ENCODE assay signal across 12 mouse cellular contexts in the genomic region with DNA sequence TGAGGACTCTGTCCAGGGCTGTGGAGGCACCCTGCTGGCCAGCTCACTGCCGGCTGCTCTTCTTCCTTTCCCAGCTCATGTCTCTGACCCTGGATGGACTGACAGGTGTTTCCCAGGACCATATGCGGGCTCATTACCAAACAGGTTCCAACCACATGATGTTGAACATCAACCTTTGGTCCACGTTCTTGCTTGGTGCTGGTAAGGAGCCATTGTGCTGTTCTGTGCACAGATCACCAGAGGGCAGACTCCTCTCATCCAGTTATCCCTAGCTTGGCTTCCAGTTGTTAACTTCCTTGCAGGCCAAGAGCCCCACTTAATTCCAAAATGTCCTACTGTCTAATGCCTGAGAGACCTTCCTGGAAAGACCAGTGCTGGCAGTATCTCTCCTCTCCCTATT. TPM values are rescaled to one million over a fixed set of nuclear protein-coding genes. Genes with fewer than 3 reads are reported as not detected.
DNase-seq lines count a peak whose midpoint lies in the region; ATAC-seq and TF ChIP-seq lines count a peak whose summit lies in the region.
"Had no signal": no experiment of that assay in that cellular context is flagged by ENCODE, and none has a peak within 500 bp of the region (broad histone marks: within the 10 kb centered on the region; RNA-seq: fewer than 3 reads in every experiment).

No protein-coding gene starts in this region.

- TF ChIP-seq EP300 in CH12.LX (IDR thresholded peaks at IDR 0.05; ENCODE audit: low read length), result no peak

- peaks cover 38% of the 10 kb centered on the region for H3K36me3 ChIP-seq in kidney, embryonic 16.5 days (ENCODE audit: insufficient read depth, low read length)
- peaks cover 51 to 75% of the 10 kb centered on the region in 2 experiments for H3K36me3 ChIP-seq in CH12.LX (replicated peaks in 1 of 2; ENCODE audit: control insufficient read depth in 1 of 2, insufficient read depth in 1 of 2, low read length in 1 of 2)
- peaks cover 26% of the 10 kb centered on the region for H3K36me3 ChIP-seq in midbrain, embryonic 16.5 days (ENCODE audit: control insufficient read depth, insufficient read depth, low read length)

- H3K9ac ChIP-seq in kidney, embryonic 16.5 days (replicated peaks; ENCODE audit: low read length), result no peak overlapping the region
- no peak overlapping the region for H3K9ac ChIP-seq in CH12.LX (ENCODE audit: insufficient read depth, low read depth)
- H3K9ac ChIP-seq in midbrain, embryonic 16.5 days (ENCODE audit: low read depth, low read length), result no peak overlapping the region
- H3K9ac ChIP-seq: hindbrain, embryonic 12.5 days had no signal

- H3K4me3 ChIP-seq in kidney, embryonic 16.5 days (ENCODE audit: low read length), result no peak overlapping the region
- H3K4me3 ChIP-seq in CH12.LX (replicated peaks in 1 of 3; ENCODE audit: low read depth in 2 of 3, low read length in 2 of 3, poor library complexity in 1 of 3), result no peak overlapping the region
- H3K4me3 ChIP-seq in midbrain, embryonic 16.5 days (ENCODE audit: low read depth, low read length), result no peak overlapping the region
- H3K4me3 ChIP-seq: erythroblast, embryonic 14.5 days; hindbrain, embryonic 12.5 days had no signal

- H3K4me2 ChIP-seq in kidney, embryonic 16.5 days (replicated peaks; ENCODE audit: low read depth, low read length), result no peak overlapping the region
- no peak overlapping the region for H3K4me2 ChIP-seq in CH12.LX (ENCODE audit: insufficient read depth, low read depth, poor library complexity, severe bottlenecking)
- no peak overlapping the region for H3K4me2 ChIP-seq in midbrain, embryonic 16.5 days (ENCODE audit: low read length)
- H3K4me2 ChIP-seq: hindbrain, embryonic 12.5 days had no signal

- peak; percentile 23 for TF ChIP-seq RAD21 in CH12.LX (IDR thresholded peaks at IDR 0.05; ENCODE audit: low read depth, low read length)

- peak; percentile 37 for DNase-seq in cerebellum, adult 11 months
- no peak for DNase-seq in cerebellum, adult 8-10 months
- DNase-seq in kidney, adult 11 months, result peak; percentile 72
- no peak for DNase-seq in CH12.LX (ENCODE audit: extremely low read depth)
- peak; percentile 54 to 60 for DNase-seq in cerebellum, postnatal 25 days
- no peak for DNase-seq in ovary, postnatal 10 days (ENCODE audit: low spot score)
- DNase-seq: gastrocnemius, postnatal 14 days; thymus, postnatal 36 days had no signal

- no peak for ATAC-seq in kidney, embryonic 16.5 days (ENCODE audit: low FRiP score, low TSS enrichment)
- no peak for ATAC-seq in midbrain, embryonic 16.5 days

- no peak overlapping the region for H3K27ac ChIP-seq in kidney, embryonic 16.5 days (ENCODE audit: low read length)
- no peak overlapping the region for H3K27ac ChIP-seq in CH12.LX (ENCODE audit: insufficient read depth, low read depth)
- H3K27ac ChIP-seq in midbrain, embryonic 16.5 days (ENCODE audit: low read length), result no peak overlapping the region
- H3K27ac ChIP-seq: hindbrain, embryonic 12.5 days had no signal

- TF ChIP-seq CTCF in CH12.LX (conservative IDR thresholded peaks at IDR 0.05 in 1 of 2, IDR thresholded peaks at IDR 0.05 in 1 of 2; ENCODE audit: low read depth in 2 of 2, low read length in 2 of 2), result peak in 1 of 2 experiments; percentile 56; a peak in 2 of 4 replicates

- H3K79me2 ChIP-seq in CH12.LX (replicated peaks; ENCODE audit: control insufficient read depth, extremely low read depth, insufficient read depth, poor library complexity, severe bottlenecking), result peaks cover 14% of the 10 kb centered on the region

- WGBS in kidney, embryonic 16.5 days, result 59% methylated on average over 3 of the region's 3 CpGs
- 72% methylated on average over 3 of the region's 3 CpGs for WGBS in midbrain, embryonic 16.5 days

- dilution Hi-C loops in CH12.LX (cut with MboI; ENCODE audit: extremely low pct_ligation_motif_present, extremely low pct_unique_long_range_greater_than_20kb, low sequenced_read_pairs), result no loop called here

- no peaks in the 10 kb centered on the region for H3K9me3 ChIP-seq in kidney, embryonic 16.5 days (ENCODE audit: low read length)
- H3K9me3 ChIP-seq in CH12.LX (replicated peaks; ENCODE audit: low read length), result no peaks in the 10 kb centered on the region
- H3K9me3 ChIP-seq in midbrain, embryonic 16.5 days (replicated peaks; ENCODE audit: control insufficient read depth, low read length, poor library complexity, severe bottlenecking), result no peaks in the 10 kb centered on the region
- H3K9me3 ChIP-seq: hindbrain, embryonic 12.5 days had no signal

- H3K4me1 ChIP-seq in kidney, embryonic 16.5 days (ENCODE audit: insufficient read depth, low read length), result peaks cover 8% of the 10 kb centered on the region
- H3K4me1 ChIP-seq in CH12.LX (ENCODE audit: control insufficient read depth in 1 of 2, insufficient read depth in 2 of 2), result peaks cover 3 to 15% of the 10 kb centered on the region in 2 experiments
- H3K4me1 ChIP-seq in midbrain, embryonic 16.5 days (ENCODE audit: control insufficient read depth, insufficient read depth, low read length), result peaks cover 21% of the 10 kb centered on the region

- TF ChIP-seq POLR2A in CH12.LX (IDR thresholded peaks at IDR 0.05; ENCODE audit: low read depth, low read length), result no peak

- no peaks in the 10 kb centered on the region for H3K27me3 ChIP-seq in kidney, embryonic 16.5 days (ENCODE audit: insufficient read depth, low read length)
- no peaks in the 10 kb centered on the region for H3K27me3 ChIP-seq in CH12.LX (replicated peaks)
- H3K27me3 ChIP-seq in midbrain, embryonic 16.5 days (ENCODE audit: control insufficient read depth, insufficient read depth, low read depth, low read length), result no peaks in the 10 kb centered on the region
- H3K27me3 ChIP-seq: hindbrain, embryonic 12.5 days had no signal

- in situ Hi-C loops in CH12.LX (cut with MboI; ENCODE audit: low pct_ligation_motif_present, low pct_unique_long_range_greater_than_20kb, low sequenced_read_pairs), result loop anchor here (25.0 kb wide), 1 partner anchor 273 kb away; a partner anchor contains a TSS

TF ChIP-seq in CH12.LX, 34 proteins besides CTCF, POLR2A, EP300 and RAD21:
- TF ChIP-seq MAFK (IDR thresholded peaks at IDR 0.05; ENCODE audit: insufficient replicate concordance, low read length) (no peak), USF2 (conservative IDR thresholded peaks at IDR 0.05; ENCODE audit: low read depth, low read length) (no peak), CHD2 (IDR thresholded peaks at IDR 0.05; ENCODE audit: low read length) (no peak), TBP (conservative IDR thresholded peaks at IDR 0.05; ENCODE audit: low read depth, low read length) (no peak), ZNF384 (IDR thresholded peaks at IDR 0.05; ENCODE audit: low read depth, low read length) (no peak), RCOR1 (conservative IDR thresholded peaks at IDR 0.05; ENCODE audit: low read depth, low read length) (no peak), HCFC1 (IDR thresholded peaks at IDR 0.05; ENCODE audit: low read depth, low read length) (no peak), ETS1 (conservative IDR thresholded peaks at IDR 0.05; ENCODE audit: low read depth, low read length) (no peak), NRF1 (IDR thresholded peaks at IDR 0.05; ENCODE audit: low read depth, low read length) (no peak)

RNA-seq across cellular contexts. Expression of a gene that starts 4.5 kb away (rescaled TPM):
- 99.2 and 102 TPM in 2 replicates for polyA plus RNA-seq in kidney, embryonic 16.5 days (2015; fragmentation: Nextera tagmentation; extraction: Ambion mirVana)
- total RNA-seq in CH12.LX (2012; rRNA removed) (47.0 and 74.9 TPM in 2 replicates), CH12.LX (2014; rRNA removed) (75.1 and 76.4 TPM in 2 replicates)
- 119 and 125 TPM in 2 replicates for polyA plus RNA-seq in CH12.LX (2012; ENCODE audit: insufficient read length, low read depth)
- polyA plus RNA-seq in midbrain, embryonic 16.5 days (2015; fragmentation: Nextera tagmentation; extraction: Ambion mirVana), result 144 and 157 TPM in 2 replicates

RNA-seq across cellular contexts. Expression of a gene that starts 24.9 kb away (rescaled TPM):
- polyA plus RNA-seq in kidney, embryonic 16.5 days (2015; fragmentation: Nextera tagmentation; extraction: Ambion mirVana), result 141 and 155 TPM in 2 replicates
- total RNA-seq in CH12.LX (2012; rRNA removed) (42.7 and 45.7 TPM in 2 replicates), CH12.LX (2014; rRNA removed) (51.9 and 60.6 TPM in 2 replicates)
- 91.8 and 103 TPM in 2 replicates for polyA plus RNA-seq in CH12.LX (2012; ENCODE audit: insufficient read length, low read depth)
- polyA plus RNA-seq in midbrain, embryonic 16.5 days (2015; fragmentation: Nextera tagmentation; extraction: Ambion mirVana), result 244 and 258 TPM in 2 replicates

RNA-seq across cellular contexts. Expression of a gene that starts 52.2 kb away (rescaled TPM):
- polyA plus RNA-seq in kidney, embryonic 16.5 days (2015; fragmentation: Nextera tagmentation; extraction: Ambion mirVana), result 9.9 and 10.1 TPM in 2 replicates
- 1.5 and 2.2 TPM in 2 replicates for total RNA-seq in CH12.LX (2012; rRNA removed)
- 0.54 and 0.62 TPM in 2 replicates for total RNA-seq in CH12.LX (2014; rRNA removed)
- 0.91 and 0.98 TPM in 2 replicates for polyA plus RNA-seq in CH12.LX (2012; ENCODE audit: insufficient read length, low read depth)
- 2.1 and 2.2 TPM in 2 replicates for polyA plus RNA-seq in midbrain, embryonic 16.5 days (2015; fragmentation: Nextera tagmentation; extraction: Ambion mirVana)

Comparison
In these comparisons a context has a peak if more than half of its experiments do, and no peak if none do; other contexts are left out.
1. DNase-seq: peak in cerebellum, adult 11 months (single experiment), kidney, adult 11 months (single experiment) and cerebellum, postnatal 25 days (2 of 2); none in cerebellum, adult 8-10 months (single experiment), CH12.LX (single experiment) and ovary, postnatal 10 days (single experiment).